Mouse (Mus musculus) embryonic fibroblast, embryonic 13.5 days (primary cell): ENCODE measurements around the gene AF366264.

ENCODE experiments used
- CTCF ChIP-seq: IDR thresholded peaks from 2 replicates; pipeline ENCODE4 v1.5.1; 2011; ENCODE audit warnings: mild to moderate bottlenecking, control low read depth, low read length, moderate library complexity, borderline replicate concordance; ENCODE audit not compliant: insufficient read depth
- POLR2A ChIP-seq: IDR thresholded peaks from 2 replicates; pipeline ENCODE4 v1.6.1; 2011; ENCODE audit warnings: low read depth, mild to moderate bottlenecking, control low read depth, low read length, moderate library complexity

- TF ChIP-seq CTCF (0 out of 2 replicates have a peak, but pooled peaks have one; percentile 28), POLR2A (peak; percentile 61; the same call in 1 of the 2 replicates)
Measured at GRCm38 (mm10) chr8:13785250-13785763, 52.9 kb downstream of the AF366264 start, which contains the start of gene Upf3a.
